Mouse (Mus musculus) E14TG2a.4 (cell line): ENCODE data around the gene Tas2r138.

Experiments used
- CTCF ChIP-seq: conservative IDR thresholded peaks from 2 replicates; pipeline ENCODE4 v1.5.1; 2014; ENCODE audit warnings: low read length
- NANOG ChIP-seq: IDR thresholded peaks from 2 replicates; pipeline ENCODE4 v1.6.1; 2014; ENCODE audit warnings: borderline replicate concordance, low read length, mixed read lengths
- POU5F1 ChIP-seq: IDR thresholded peaks from 2 replicates; pipeline ENCODE4 v1.6.1; 2014; ENCODE audit warnings: low read length, borderline replicate concordance

DNA sequence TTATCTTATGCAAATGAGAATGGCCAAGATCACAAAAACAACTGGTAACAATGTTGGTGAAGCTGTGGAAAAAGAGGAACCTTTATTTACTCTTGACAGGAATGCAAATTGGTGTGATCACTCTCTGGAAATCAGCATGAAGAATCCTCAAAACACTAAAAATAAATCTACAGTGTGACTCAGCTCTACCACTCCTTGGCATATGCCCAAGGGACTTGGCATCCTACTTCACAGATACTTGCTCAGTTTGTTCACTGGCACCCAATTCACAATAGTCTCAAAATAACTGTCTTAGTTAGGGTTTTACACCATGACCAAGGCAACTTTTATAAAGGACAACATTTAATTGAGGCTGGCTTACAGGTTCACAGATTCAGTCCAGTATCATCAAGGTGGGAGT lies 5.7 kb downstream of the Tas2r138 start:
- TF ChIP-seq CTCF (no peak), POU5F1 (no peak), NANOG (no peak)
